Mouse (Mus musculus): Measurements from ENCODE around the gene Stmn1.

DNA sequence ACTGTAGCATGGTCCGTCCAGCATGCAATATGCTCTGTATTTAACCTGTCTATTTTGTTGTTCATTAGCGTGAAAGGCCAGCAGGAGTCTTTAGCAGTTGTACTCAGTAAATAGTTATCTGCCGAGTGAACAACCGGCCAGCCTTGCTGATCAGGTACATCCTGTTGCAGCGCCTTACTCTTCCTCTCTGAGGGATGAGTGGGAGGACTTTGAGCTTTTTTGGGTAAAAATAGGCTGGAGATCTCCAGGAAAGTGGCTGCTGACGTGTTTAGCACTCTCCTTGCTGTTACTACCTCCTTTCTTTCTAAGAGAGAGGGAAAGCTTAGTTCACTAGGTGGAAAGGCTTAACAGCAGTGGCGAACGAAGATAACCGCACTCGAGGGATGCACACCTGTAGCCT, 49.6 kb downstream of the Stmn1 start:
- TF ChIP-seq POLR2A (IDR thresholded peaks at IDR 0.05; ENCODE audit: low read depth, low read length) (no peak), CTCF (IDR thresholded peaks at IDR 0.05; ENCODE audit: extremely low read depth, insufficient read length, insufficient replicate concordance, low read depth, low read length) (no peak)
